Mouse (Mus musculus) liver, postnatal 0 days (tissue): Measurements from ENCODE around the gene Zfp553. TPM values are rescaled to one million over a fixed set of nuclear protein-coding genes. Genes with fewer than 3 reads are reported as not detected.
A peak's percentile ranks its signal among the peaks of the same experiment; 100 is the strongest.

ENCODE experiments used
- ATAC-seq: fragments of 200-750 bp; cut with Nextera tagmentation; 2 replicates; pipeline ENCODE4 v1.8.0; 2017; ENCODE audit warnings: mild to moderate bottlenecking, moderate library complexity
- DNase-seq: peaks from one replicate; pipeline ENCODE4 v3.0.0-alpha.2; 2016
- H3K27ac ChIP-seq: fragments of 300-500 bp; sonication (generic); 2 replicates; pipeline ENCODE4 v1.5.1; 2014; ENCODE audit warnings: antibody characterized with exemption, moderate library complexity, mild to moderate bottlenecking, low read depth
- H3K27me3 ChIP-seq: fragments of 300-500 bp; sonication (generic); 2 replicates; pipeline ENCODE4 v1.6.1; 2014; ENCODE audit warnings: low read length, control low read depth, mixed read lengths; ENCODE audit not compliant: insufficient read depth
- H3K36me3 ChIP-seq: fragments of 300-500 bp; sonication (generic); replicated peaks from 2 replicates; pipeline ENCODE4 v1.6.1; 2014; ENCODE audit warnings: mild to moderate bottlenecking, control low read depth, low read length, moderate library complexity, mixed read lengths; ENCODE audit not compliant: insufficient read depth
- H3K4me1 ChIP-seq: fragments of 300-500 bp; sonication (generic); 2 replicates; pipeline ENCODE4 v1.6.1; 2014; ENCODE audit warnings: antibody characterized with exemption, mild to moderate bottlenecking, control low read depth; ENCODE audit not compliant: insufficient read depth
- H3K4me2 ChIP-seq: fragments of 300-500 bp; sonication (generic); 2 replicates; pipeline ENCODE4 v1.6.1; 2014; ENCODE audit warnings: low read depth, mild to moderate bottlenecking, low read length, moderate library complexity, mixed read lengths
- H3K4me3 ChIP-seq: fragments of 300-500 bp; sonication (generic); 2 replicates; pipeline ENCODE4 v1.5.1; 2014; ENCODE audit warnings: low read depth, low read length
- H3K9ac ChIP-seq: fragments of 300-500 bp; sonication (generic); replicated peaks from 2 replicates; pipeline ENCODE4 v1.6.1; 2014; ENCODE audit warnings: mild to moderate bottlenecking, moderate library complexity
- H3K9me3 ChIP-seq: fragments of 300-500 bp; sonication (generic); 2 replicates; pipeline ENCODE4 v1.6.1; 2016; ENCODE audit warnings: mild to moderate bottlenecking, control low read depth, low read length, mixed read lengths
- CTCF ChIP-seq: sonication (generic); IDR thresholded peaks from 2 replicates; pipeline ENCODE4 v1.5.1; 2016; ENCODE audit warnings: antibody characterized with exemption, low read depth
- EP300 ChIP-seq: IDR thresholded peaks from 2 replicates; pipeline ENCODE4 v1.6.1; 2016; ENCODE audit warnings: antibody characterized with exemption, low read depth, mild to moderate bottlenecking
- WGBS: fragments of 180-500 bp; shearing (Covaris S2); extraction: QIAGEN DNeasy Blood & Tissue Kit; methylation state at CpG from one replicate; pipeline ENCODE4 v1.1.7; 2014; ENCODE audit not compliant: insufficient replicate concordance; 5-methylcytosine and 5-hydroxymethylcytosine counted together
- polyA plus RNA-seq: library from polyadenylated mRNA; unstranded; fragments of >200 nt; fragmentation: Nextera tagmentation; extraction: Ambion mirVana; gene quantifications from 2 replicates; pipeline ENCODE4 v1.2.1, GENCODE M21; 2015

Gene Zfp553
- polyA plus RNA-seq, 1 experiment from 2014 or later: 5.3 TPM

DNA sequence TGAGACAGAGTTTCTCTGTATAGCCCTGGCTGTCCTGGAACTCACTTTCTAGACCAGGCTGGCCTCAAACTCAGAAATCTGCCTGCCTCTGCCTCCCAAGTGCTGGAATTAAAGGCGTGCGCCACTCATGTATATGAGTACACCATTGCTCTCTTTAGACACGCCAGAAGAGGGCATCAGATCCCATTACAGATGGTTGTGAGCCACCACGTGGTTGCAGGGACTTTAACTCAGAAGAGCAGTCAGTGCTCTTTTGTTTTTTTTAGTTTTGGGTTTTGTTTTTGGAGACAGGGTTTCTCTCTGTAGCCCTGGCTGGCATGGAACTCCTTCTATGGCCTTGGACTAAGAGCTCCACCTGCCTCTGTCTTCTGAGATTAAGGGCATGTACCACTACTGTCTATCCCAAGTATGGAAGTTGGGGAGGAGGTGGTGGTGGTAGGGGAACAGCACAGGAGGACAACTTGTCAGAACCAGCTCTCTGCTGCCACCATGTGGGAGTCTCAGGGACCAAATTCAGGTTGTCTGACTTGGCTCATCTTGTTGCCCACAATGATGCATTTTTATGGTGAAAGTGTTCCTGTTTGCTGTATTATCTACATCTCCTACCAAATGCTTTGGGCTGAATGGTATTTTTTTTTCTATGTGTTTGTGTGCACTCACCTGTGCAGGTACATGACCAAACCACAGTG, 4.1 kb upstream of the Zfp553 start:
- Histone ChIP-seq H3K27ac (peak overlapping the region; percentile 65), H3K4me3 (no peak overlapping the region), H3K36me3 (peaks cover 3% of the 10 kb centered on the region), H3K9ac (no peak overlapping the region), H3K27me3 (no peaks in the 10 kb centered on the region), H3K4me1 (peaks cover 42% of the 10 kb centered on the region), H3K9me3 (no peaks in the 10 kb centered on the region), H3K4me2 (no peak overlapping the region)
- ATAC-seq: peak; percentile 37
- 44% methylated on average over 4 of the region's 4 CpGs for WGBS
- peak; percentile 91 for DNase-seq
- TF ChIP-seq CTCF (peak; percentile 91), EP300 (no peak; the same call in 1 of the 2 replicates)

DNA sequence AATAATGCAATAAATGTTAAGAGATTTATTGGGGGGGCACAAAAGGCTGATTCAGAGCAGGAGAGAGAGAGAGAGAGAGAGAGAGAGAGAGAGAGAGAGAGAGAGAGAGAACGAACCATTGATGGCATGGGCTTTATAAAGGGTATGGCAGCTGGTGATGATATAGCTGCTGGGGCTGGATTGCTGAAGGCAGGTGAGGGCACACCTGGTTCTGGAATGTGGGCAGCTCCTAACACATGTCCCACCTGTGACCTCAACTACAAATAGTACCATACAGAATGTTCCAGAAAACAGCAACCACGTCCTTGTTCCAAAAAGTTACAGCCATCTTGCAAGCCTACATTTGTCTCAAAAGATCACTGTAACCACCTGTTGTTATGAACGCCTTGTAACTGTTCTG, 1.5 kb upstream of the Zfp553 start:
- H3K9ac ChIP-seq: no peak overlapping the region
- TF ChIP-seq EP300 (no peak), CTCF (no peak)

DNA sequence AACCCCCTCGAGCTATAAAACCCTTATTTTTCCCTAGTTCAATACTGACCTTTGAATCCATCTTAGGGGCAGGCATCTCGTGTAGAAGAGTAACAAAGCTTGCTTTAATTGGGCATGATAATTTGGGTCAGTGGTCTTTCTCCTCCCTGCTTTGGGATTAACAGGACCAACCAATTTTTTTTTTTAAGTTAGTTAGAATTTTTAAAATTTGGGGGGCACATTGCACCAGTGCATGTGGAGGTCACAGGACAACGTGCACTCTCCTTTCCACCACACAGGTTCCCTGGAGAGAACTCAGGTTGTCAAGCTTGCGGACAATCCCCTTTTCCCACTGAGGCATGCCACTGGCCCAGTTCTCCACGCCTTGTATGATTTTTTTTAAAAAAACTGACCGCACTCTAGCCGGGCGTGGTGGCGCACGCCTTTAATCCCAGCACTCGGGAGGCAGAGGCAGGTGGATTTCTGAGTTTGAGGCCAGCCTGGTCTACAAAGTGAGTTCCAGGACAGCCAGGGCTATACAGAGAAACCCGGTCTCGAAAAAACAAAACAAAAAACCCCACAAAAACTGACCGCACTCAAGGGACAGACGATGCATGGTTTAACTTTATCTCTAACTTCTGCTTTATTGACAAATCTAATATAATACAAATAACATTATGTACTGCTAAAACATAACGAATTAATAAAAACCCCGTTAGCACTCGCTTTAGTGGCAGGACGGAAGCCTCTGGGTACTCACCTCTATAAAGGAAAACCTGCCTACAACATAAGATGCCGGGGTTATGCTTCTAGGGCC, 837 bp upstream of the Zfp553 start:
- TF ChIP-seq CTCF (no peak), EP300 (no peak)
- Histone ChIP-seq H3K4me2 (peak overlapping the region; percentile 94), H3K9ac (peak overlapping the region; percentile 93), H3K36me3 (peaks cover 18% of the 10 kb centered on the region), H3K4me3 (peak overlapping the region; percentile 99), H3K9me3 (no peaks in the 10 kb centered on the region), H3K27ac (peak overlapping the region; percentile 95), H3K27me3 (no peaks in the 10 kb centered on the region), H3K4me1 (peaks cover 21% of the 10 kb centered on the region)
- DNase-seq (no peak), ATAC-seq (no peak)
- WGBS: 6% methylated on average over 20 of the region's 20 CpGs

More for the DNA sequence above, 1.5 kb upstream of the Zfp553 start:
- Histone ChIP-seq H3K27ac (no peak overlapping the region), H3K36me3 (peaks cover 12% of the 10 kb centered on the region), H3K4me2 (peak overlapping the region; percentile 94), H3K27me3 (no peaks in the 10 kb centered on the region), H3K9me3 (no peaks in the 10 kb centered on the region), H3K4me3 (peak overlapping the region; percentile 99; the same call in 1 of the 2 replicates), H3K4me1 (peaks cover 21% of the 10 kb centered on the region)
- WGBS: 56% methylated on average over 3 of the region's 3 CpGs
- no peak for DNase-seq
- ATAC-seq: no peak

DNA sequence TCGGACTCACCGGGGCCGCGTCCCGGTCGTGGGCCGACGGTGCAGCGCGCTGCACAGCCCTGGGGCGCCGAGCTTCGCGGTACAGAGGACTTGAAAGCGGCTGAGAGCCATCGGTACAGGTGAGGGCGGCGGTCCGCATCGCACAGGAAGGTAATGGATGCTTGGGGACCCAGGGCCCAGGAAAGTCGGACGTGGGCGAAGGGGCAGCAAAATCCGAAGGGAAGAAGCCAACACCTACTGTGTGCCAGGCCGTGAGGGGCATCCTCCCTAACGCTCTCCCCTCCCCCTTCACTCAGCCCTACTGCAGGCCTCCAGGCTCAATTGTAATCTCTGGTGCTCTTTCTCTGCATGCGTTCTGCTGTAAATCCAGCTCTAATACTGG, 498 bp downstream of the Zfp553 start:
- no peak for DNase-seq

DNA sequence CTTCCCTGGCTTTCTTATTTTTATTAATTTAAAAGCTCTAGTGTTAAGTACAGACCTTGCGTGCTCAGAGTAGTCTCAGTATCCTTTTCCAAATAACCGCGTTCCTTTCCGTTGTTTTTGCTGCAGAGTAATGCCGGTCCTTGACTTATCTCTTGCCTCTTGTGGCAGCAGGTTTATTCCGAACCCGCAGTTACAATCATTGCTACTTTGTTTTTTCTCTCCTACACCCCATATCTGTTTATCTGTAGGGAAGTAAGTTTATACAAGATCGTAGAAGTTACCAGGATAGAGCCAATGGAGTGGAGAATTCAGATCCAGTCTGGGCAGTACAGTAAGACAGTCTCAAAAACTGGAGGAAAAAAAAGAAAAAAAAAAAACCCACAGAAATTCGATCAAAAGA, 904 bp downstream of the Zfp553 start:
- peak overlapping the region; percentile 93 for H3K9ac ChIP-seq
- peaks cover 16% of the 10 kb centered on the region for H3K4me1 ChIP-seq
- peak overlapping the region; percentile 94 for H3K4me2 ChIP-seq
- H3K27ac ChIP-seq: peak overlapping the region; percentile 95
- peak overlapping the region; percentile 99 for H3K4me3 ChIP-seq
- no peak for TF ChIP-seq EP300
- no peak for TF ChIP-seq CTCF
- H3K36me3 ChIP-seq: peaks cover 18% of the 10 kb centered on the region
- H3K9me3 ChIP-seq: no peaks in the 10 kb centered on the region
- no peaks in the 10 kb centered on the region for H3K27me3 ChIP-seq
- DNase-seq: no peak
- WGBS: 2% methylated on average over 9 of the region's 9 CpGs
- ATAC-seq: no peak

More for the DNA sequence above, 498 bp downstream of the Zfp553 start:
- H3K9me3 ChIP-seq: no peaks in the 10 kb centered on the region
- H3K27me3 ChIP-seq: no peaks in the 10 kb centered on the region
- H3K4me3 ChIP-seq: peak overlapping the region; percentile 99
- peak overlapping the region; percentile 94 for H3K4me2 ChIP-seq
- ATAC-seq: peak; percentile 35
- H3K9ac ChIP-seq: peak overlapping the region; percentile 93
- 0 out of 2 replicates have a peak, but pooled peaks have one; percentile 9 for TF ChIP-seq CTCF
- TF ChIP-seq EP300: no peak
- H3K4me1 ChIP-seq: peaks cover 16% of the 10 kb centered on the region
- under 1% methylated on average over 27 of the region's 27 CpGs for WGBS
- H3K36me3 ChIP-seq: peaks cover 18% of the 10 kb centered on the region
- peak overlapping the region; percentile 95 for H3K27ac ChIP-seq

DNA sequence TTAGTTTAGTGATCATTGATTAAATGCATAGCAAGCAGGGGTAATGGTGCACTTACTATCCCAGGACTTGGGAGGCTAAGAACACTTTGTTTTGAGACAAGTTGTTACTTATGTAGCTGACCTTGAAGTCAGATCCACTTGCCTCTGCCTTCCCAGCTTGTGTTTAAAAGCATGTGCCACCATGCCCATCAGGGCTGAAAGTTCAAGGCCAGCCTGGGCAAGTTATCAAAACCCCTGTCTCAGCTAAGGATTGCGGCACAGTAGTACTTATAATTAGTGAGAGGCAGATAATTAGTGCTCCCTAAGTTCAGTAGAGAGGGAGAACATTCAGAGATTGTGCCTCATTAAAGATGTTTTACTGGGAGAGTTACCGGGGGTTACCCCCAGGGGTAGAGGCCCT, 1.9 kb downstream of the Zfp553 start:
- no peak overlapping the region for H3K4me2 ChIP-seq
- H3K9me3 ChIP-seq: no peaks in the 10 kb centered on the region
- TF ChIP-seq CTCF (no peak), EP300 (no peak)
- H3K4me3 ChIP-seq: no peak overlapping the region
- no peaks in the 10 kb centered on the region for H3K27me3 ChIP-seq
- ATAC-seq (no peak), DNase-seq (no peak)
- WGBS: 95% methylated on average over 2 of the region's 2 CpGs
- no peak overlapping the region for H3K27ac ChIP-seq
- H3K36me3 ChIP-seq: peaks cover 18% of the 10 kb centered on the region
- H3K4me1 ChIP-seq: peaks cover 16% of the 10 kb centered on the region
- no peak overlapping the region for H3K9ac ChIP-seq
